Mouse (Mus musculus) heart, embryonic 12.5 days (tissue): Measurements from ENCODE around the gene Lzts2. TPM values are rescaled to one million over a fixed set of nuclear protein-coding genes. Genes with fewer than 3 reads are reported as not detected.

Experiments used
- ATAC-seq: fragments of 200-750 bp; cut with Nextera tagmentation; 2 replicates; pipeline ENCODE4 v1.8.0; 2017; ENCODE audit warnings: moderate TSS enrichment, moderate library complexity; ENCODE audit not compliant: insufficient number of reproducible peaks, low FRiP score
- H3K27ac ChIP-seq: fragments of 300-500 bp; sonication (generic); 2 replicates; pipeline ENCODE4 v1.5.1; 2016; ENCODE audit warnings: mild to moderate bottlenecking, moderate library complexity; ENCODE audit not compliant: poor library complexity, severe bottlenecking
- H3K27me3 ChIP-seq: fragments of 300-500 bp; sonication (generic); replicated peaks from 2 replicates; pipeline ENCODE4 v1.6.1; 2016; ENCODE audit warnings: mild to moderate bottlenecking, moderate library complexity
- H3K36me3 ChIP-seq: fragments of 300-500 bp; sonication (generic); 2 replicates; pipeline ENCODE4 v1.6.1; 2016; ENCODE audit warnings: mild to moderate bottlenecking, moderate library complexity
- H3K4me1 ChIP-seq: fragments of 300-500 bp; sonication (generic); replicated peaks from 2 replicates; pipeline ENCODE4 v1.6.1; 2016; ENCODE audit warnings: mild to moderate bottlenecking
- H3K4me2 ChIP-seq: fragments of 300-500 bp; sonication (generic); 2 replicates; pipeline ENCODE4 v1.6.1; 2016; ENCODE audit warnings: mild to moderate bottlenecking, moderate library complexity
- H3K4me3 ChIP-seq: fragments of 300-500 bp; sonication (generic); 2 replicates; pipeline ENCODE4 v1.5.1; 2016; ENCODE audit warnings: mild to moderate bottlenecking
- H3K9ac ChIP-seq: fragments of 300-500 bp; sonication (generic); 2 replicates; pipeline ENCODE4 v1.6.1; 2016; ENCODE audit warnings: mild to moderate bottlenecking, moderate library complexity
- H3K9me3 ChIP-seq: fragments of 300-500 bp; sonication (generic); replicated peaks from 2 replicates; pipeline ENCODE4 v1.6.1; 2016; ENCODE audit warnings: mild to moderate bottlenecking, moderate library complexity
- WGBS: fragments of 180-500 bp; shearing (Covaris S2); methylation state at CpG from one replicate; pipeline ENCODE4 v1.1.7; 2016; 5-methylcytosine and 5-hydroxymethylcytosine counted together
- polyA plus RNA-seq: library from polyadenylated mRNA; unstranded; fragments of >200 nt; fragmentation: Nextera tagmentation; extraction: Ambion mirVana; gene quantifications from 2 replicates; pipeline ENCODE4 v1.2.1, GENCODE M21; 2016

Lzts2 gene
- polyA plus RNA-seq, 1 experiment from 2014 or later, result 58.5 TPM

GRCm38 (mm10) chr19:45073871-45074542 is 59.8 kb downstream of the Lzts2 start:
- peaks cover 50% of the 10 kb centered on the region for H3K27me3 ChIP-seq
- no peaks in the 10 kb centered on the region for H3K36me3 ChIP-seq
- WGBS, result 8% methylated on average over 20 of the region's 20 CpGs
- H3K9ac ChIP-seq, result peak overlapping the region; percentile 85
- peak overlapping the region; percentile 85 for H3K27ac ChIP-seq
- peaks cover 41% of the 10 kb centered on the region for H3K4me1 ChIP-seq
- H3K9me3 ChIP-seq, result no peaks in the 10 kb centered on the region
- H3K4me3 ChIP-seq, result peak overlapping the region; percentile 59
- no peak for ATAC-seq
- peak overlapping the region; percentile 98 for H3K4me2 ChIP-seq

- WGBS, result under 1% methylated on average over 45 of the region's 45 CpGs
- Histone ChIP-seq H3K4me2 (peak within 1 kb of the TSS; percentile 98), H3K27me3 (peaks cover 51% of the 10 kb centered on the region), H3K36me3 (no peaks in the 10 kb centered on the region), H3K4me3 (peak within 1 kb of the TSS; percentile 59), H3K9me3 (no peaks in the 10 kb centered on the region), H3K9ac (peak within 1 kb of the TSS; percentile 85), H3K27ac (peak within 1 kb of the TSS; percentile 85), H3K4me1 (peaks cover 49% of the 10 kb centered on the region)
- ATAC-seq, result peak; percentile 90
Observed at GRCm38 (mm10) chr19:45074580-45075322, 60.5 kb downstream of the Lzts2 start, which contains the start of gene Kazald1. Gene Kazald1, plus strand, starts transcription at chr19:45075241.

GRCm38 (mm10) chr19:45075323-45076035 is 61.3 kb downstream of the Lzts2 start:
- Histone ChIP-seq H3K9me3 (no peaks in the 10 kb centered on the region), H3K4me2 (peak overlapping the region; percentile 98), H3K27me3 (peaks cover 56% of the 10 kb centered on the region), H3K4me3 (peak overlapping the region; percentile 59), H3K27ac (peak overlapping the region; percentile 85), H3K36me3 (no peaks in the 10 kb centered on the region), H3K9ac (peak overlapping the region; percentile 85), H3K4me1 (peaks cover 56% of the 10 kb centered on the region)
- WGBS, result under 1% methylated on average over 32 of the region's 32 CpGs
- ATAC-seq, result peak; percentile 16

GRCm38 (mm10) chr19:45076036-45076575 is 61.9 kb downstream of the Lzts2 start:
- Histone ChIP-seq H3K4me1 (peaks cover 62% of the 10 kb centered on the region), H3K9ac (peak overlapping the region; percentile 85; the same call in 1 of the 2 replicates), H3K4me3 (peak overlapping the region; percentile 59), H3K27me3 (peaks cover 60% of the 10 kb centered on the region), H3K4me2 (peak overlapping the region; percentile 98), H3K9me3 (no peaks in the 10 kb centered on the region), H3K27ac (no peak overlapping the region), H3K36me3 (no peaks in the 10 kb centered on the region)
- WGBS, result 8% methylated on average over 17 of the region's 17 CpGs
- ATAC-seq, result no peak

Other genes with a start within 250 kb of the Lzts2 start
- gene Slf2, start 83.3 kb upstream of the Lzts2 start, polyA plus RNA-seq, result 51.4 and 52.3 TPM in 2 replicates
- gene Sema4g, start 25.3 kb upstream of the Lzts2 start, polyA plus RNA-seq, result 0.91 and 1.0 TPM in 2 replicates
- 19.2 and 19.5 TPM in 2 replicates for gene Twnk, start 8.8 kb upstream of the Lzts2 start, polyA plus RNA-seq
- gene Mrpl43, start 8.0 kb upstream of the Lzts2 start, polyA plus RNA-seq, result 60.1 and 66.8 TPM in 2 replicates
- 0.09 and 0.18 TPM in 2 replicates for gene Pdzd7, start 31.3 kb downstream of the Lzts2 start, polyA plus RNA-seq
- 20.4 and 21.3 TPM in 2 replicates for gene Sfxn3, start 33.1 kb downstream of the Lzts2 start, polyA plus RNA-seq
- gene Kazald1, start 60.8 kb downstream of the Lzts2 start, polyA plus RNA-seq, result 2.9 and 3.0 TPM in 2 replicates
- gene Tlx1, start 136.3 kb downstream of the Lzts2 start, polyA plus RNA-seq, result 0.40 and 0.50 TPM in 2 replicates
- gene Lbx1, start 221.4 kb downstream of the Lzts2 start, polyA plus RNA-seq, result not detected in 2 replicates